Mouse (Mus musculus) embryonic facial prominence, embryonic 14.5 days (tissue): Measurements from ENCODE around the gene Ros1. TPM values are rescaled to one million over a fixed set of nuclear protein-coding genes. Genes with fewer than 3 reads are reported as not detected.

Source experiments
- ATAC-seq: fragments of 200-750 bp; cut with Nextera tagmentation; 2 replicates; pipeline ENCODE4 v1.8.0; 2017; ENCODE audit warnings: low read depth, moderate number of reproducible peaks, moderate TSS enrichment
- DNase-seq: peaks from one replicate; pipeline ENCODE4 v3.0.0-alpha.2; 2015; ENCODE audit warnings: low spot score
- H3K27ac ChIP-seq: fragments of 300-500 bp; sonication (generic); replicated peaks from 2 replicates; pipeline ENCODE4 v1.5.1; 2014; ENCODE audit warnings: low read depth, mild to moderate bottlenecking, low read length, moderate library complexity
- H3K27me3 ChIP-seq: fragments of 300-500 bp; sonication (generic); replicated peaks from 2 replicates; pipeline ENCODE4 v1.6.1; 2014; ENCODE audit warnings: low read length; ENCODE audit not compliant: control insufficient read depth, insufficient read depth
- H3K36me3 ChIP-seq: fragments of 300-500 bp; sonication (generic); 2 replicates; pipeline ENCODE4 v1.6.1; 2014; ENCODE audit warnings: low read length, mixed read lengths; ENCODE audit not compliant: control insufficient read depth, insufficient read depth
- H3K4me1 ChIP-seq: fragments of 300-500 bp; sonication (generic); 2 replicates; pipeline ENCODE4 v1.6.1; 2014; ENCODE audit warnings: antibody characterized with exemption, low read length; ENCODE audit not compliant: control insufficient read depth, insufficient read depth
- H3K4me2 ChIP-seq: fragments of 300-500 bp; sonication (generic); 2 replicates; pipeline ENCODE4 v1.6.1; 2014; ENCODE audit warnings: low read depth, mild to moderate bottlenecking, low read length, moderate library complexity, mixed read lengths
- H3K4me3 ChIP-seq: fragments of 300-500 bp; sonication (generic); 2 replicates; pipeline ENCODE4 v1.5.1; 2014; ENCODE audit warnings: low read depth, mild to moderate bottlenecking, low read length
- H3K9ac ChIP-seq: fragments of 300-500 bp; sonication (generic); 2 replicates; pipeline ENCODE4 v1.6.1; 2014; ENCODE audit warnings: low read depth, mild to moderate bottlenecking, low read length, moderate library complexity, mixed read lengths
- H3K9me3 ChIP-seq: fragments of 300-500 bp; sonication (generic); 2 replicates; pipeline ENCODE4 v1.6.1; 2016; ENCODE audit warnings: low read length; ENCODE audit not compliant: control insufficient read depth
- WGBS: fragments of 180-500 bp; shearing (Covaris S2); extraction: QIAGEN DNeasy Blood & Tissue Kit; methylation state at CpG from one replicate; pipeline ENCODE4 v1.1.7; 2014; 5-methylcytosine and 5-hydroxymethylcytosine counted together
- microRNA-seq: library from miRNA; unstranded; fragments of <30 nt; microRNA quantifications from one replicate; pipeline ENCODE4, GENCODE M21; 2016; ENCODE audit warnings: borderline number of aligned reads
- polyA plus RNA-seq: library from polyadenylated mRNA; unstranded; fragments of >200 nt; fragmentation: Nextera tagmentation; extraction: Ambion mirVana; gene quantifications from 2 replicates; pipeline ENCODE4 v1.2.1, GENCODE M21; 2014

Gene Ros1
- polyA plus RNA-seq, 1 experiment from 2014 or later, result 0.11 TPM

- Histone ChIP-seq H3K4me2 (peak within 1 kb of the TSS; percentile 93), H3K9ac (peak within 1 kb of the TSS; percentile 38), H3K9me3 (no peaks in the 10 kb centered on the region), H3K27me3 (peaks cover 87% of the 10 kb centered on the region), H3K27ac (no peak within 1 kb of the TSS), H3K36me3 (no peaks in the 10 kb centered on the region), H3K4me1 (peaks cover 11% of the 10 kb centered on the region), H3K4me3 (peak within 1 kb of the TSS; percentile 52)
- DNase-seq (peak; percentile 68), ATAC-seq (peak; percentile 84)
- WGBS, result under 1% methylated on average over 37 of the region's 60 CpGs
These were observed 172.4 kb downstream of the Ros1 start, which contains the start of gene Vgll2 for GRCm38 (mm10) chr10:52022413-52023212. TSS of gene Vgll2 (plus strand) at chr10:52022502.

DNA sequence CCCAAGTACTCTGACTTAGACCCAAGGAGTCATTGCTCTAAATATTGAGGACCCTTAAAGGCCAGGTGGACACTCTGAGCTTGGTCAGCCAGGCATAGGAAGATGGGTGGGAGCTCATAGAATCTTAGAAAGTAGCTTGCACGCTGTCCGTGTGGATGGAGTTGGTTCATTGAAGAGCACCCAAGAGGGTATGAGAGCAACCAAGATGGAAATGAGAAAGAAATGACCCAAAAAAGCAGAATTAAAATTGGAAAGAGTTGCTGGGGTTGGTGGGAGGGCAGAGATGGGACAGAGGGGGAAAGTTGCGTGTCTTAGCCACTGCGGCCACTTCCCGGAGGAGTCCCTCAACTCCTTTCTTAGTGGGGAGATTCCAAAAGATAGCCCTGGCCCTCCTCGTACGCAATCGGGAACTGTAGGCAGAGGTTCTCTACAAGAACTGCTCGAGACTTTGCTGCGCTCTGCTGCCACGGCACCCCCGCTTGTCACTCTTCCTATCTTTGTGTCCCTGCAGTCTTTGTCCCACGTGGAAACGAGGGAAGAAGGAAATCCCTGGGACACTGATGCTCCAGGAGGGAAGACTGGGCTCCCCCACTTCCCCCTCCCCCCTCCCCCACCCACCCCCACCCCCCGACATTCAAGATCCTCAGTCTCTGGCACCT is 173.2 kb downstream of the Ros1 start:
- peak; percentile 31; the same call in 1 of the 2 replicates for ATAC-seq
- Histone ChIP-seq H3K36me3 (no peaks in the 10 kb centered on the region), H3K4me1 (peaks cover 8% of the 10 kb centered on the region; the same call in 1 of the 2 replicates), H3K27me3 (peaks cover 80% of the 10 kb centered on the region), H3K9ac (peak overlapping the region; percentile 38; the same call in 1 of the 2 replicates), H3K4me3 (peak overlapping the region; percentile 52), H3K27ac (no peak overlapping the region), H3K9me3 (no peaks in the 10 kb centered on the region), H3K4me2 (peak overlapping the region; percentile 93)
- DNase-seq, result no peak
- 2% methylated on average over 11 of the region's 15 CpGs for WGBS

- Histone ChIP-seq H3K4me3 (no peak overlapping the region), H3K9ac (no peak overlapping the region), H3K27ac (no peak overlapping the region), H3K4me1 (peaks cover 8% of the 10 kb centered on the region; the same call in 1 of the 2 replicates), H3K9me3 (no peaks in the 10 kb centered on the region), H3K4me2 (peak overlapping the region; percentile 93; the same call in 1 of the 2 replicates), H3K36me3 (no peaks in the 10 kb centered on the region), H3K27me3 (peaks cover 74% of the 10 kb centered on the region)
- 3% methylated on average over 9 of the region's 9 CpGs for WGBS
- ATAC-seq, result no peak
- no peak for DNase-seq
These were observed 173.8 kb downstream of the Ros1 start for GRCm38 (mm10) chr10:52021231-52021630.

DNA sequence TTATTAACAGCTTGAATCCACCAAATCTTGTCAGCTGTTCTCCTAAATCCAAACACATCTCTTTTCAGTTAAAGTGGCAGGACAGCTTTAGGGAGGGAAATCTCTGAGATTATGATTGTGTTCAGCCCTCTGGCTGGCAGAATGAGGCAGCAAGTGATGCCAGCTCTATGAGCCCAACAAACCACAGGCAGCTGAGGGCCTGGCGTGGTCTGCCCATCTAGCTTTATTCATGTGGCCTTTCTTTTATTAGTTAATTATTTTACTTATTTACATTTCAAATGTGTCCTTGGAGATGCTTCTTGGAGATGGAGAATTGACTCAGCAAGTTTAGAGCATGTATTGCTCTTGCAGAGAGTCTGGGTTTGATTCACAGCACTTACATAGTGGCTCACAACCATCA is 176.6 kb downstream of the Ros1 start:
- Histone ChIP-seq H3K4me3 (no peak overlapping the region), H3K27me3 (peaks cover 47% of the 10 kb centered on the region), H3K4me1 (peaks cover 8% of the 10 kb centered on the region; the same call in 1 of the 2 replicates), H3K36me3 (no peaks in the 10 kb centered on the region), H3K9me3 (no peaks in the 10 kb centered on the region), H3K9ac (no peak overlapping the region), H3K27ac (no peak overlapping the region), H3K4me2 (no peak overlapping the region)
- DNase-seq (no peak), ATAC-seq (no peak)
- WGBS, result 65% methylated on average over 1 of the region's 1 CpGs

Small RNAs within 50 kb of the gene (microRNA-seq; reads per million reads assigned to microRNA genes)
- not detected for gene Gm24084

Other genes with a start within 250 kb of the Ros1 start
- gene Vgll2, start 172.7 kb downstream of the Ros1 start, polyA plus RNA-seq, result 53.2 and 53.3 TPM in 2 replicates
- 12.8 and 13.6 TPM in 2 replicates for gene Dcbld1, start 38.4 kb upstream of the Ros1 start, polyA plus RNA-seq
- not detected in 2 replicates for gene Gm26741, start 163.5 kb upstream of the Ros1 start, polyA plus RNA-seq
- gene Gopc, start 186.9 kb upstream of the Ros1 start, polyA plus RNA-seq, result 17.3 and 19.5 TPM in 2 replicates
- gene Nepn, start 193.7 kb upstream of the Ros1 start, polyA plus RNA-seq, result 0.10 TPM in 1 of 2 replicates, not detected in the other
- gene Nus1, start 222.3 kb upstream of the Ros1 start, polyA plus RNA-seq, result 16.2 and 16.6 TPM in 2 replicates